Mouse (Mus musculus) G1E (cell line): ENCODE results near the gene Pik3r1.

ENCODE experiments used
- CTCF ChIP-seq: IDR thresholded peaks from 2 replicates; pipeline ENCODE4 v1.5.1; 2012; ENCODE audit warnings: low read depth, low read length, inconsistent platforms, mixed read lengths
- GATA1 ChIP-seq: IDR thresholded peaks from 2 replicates; pipeline ENCODE4 v1.6.1; 2012; ENCODE audit warnings: borderline replicate concordance, low read length, inconsistent platforms, mixed read lengths
- GATA2 ChIP-seq: IDR thresholded peaks from 2 replicates; pipeline ENCODE4 v1.6.1; 2012; ENCODE audit warnings: low read depth, low read length, inconsistent platforms, borderline replicate concordance
- POLR2AphosphoS5 ChIP-seq: IDR thresholded peaks from 2 replicates; pipeline ENCODE4 v1.6.1; 2012; ENCODE audit warnings: low read depth, low read length, inconsistent platforms; ENCODE audit not compliant: insufficient replicate concordance
- TAL1 ChIP-seq: conservative IDR thresholded peaks from 2 replicates; pipeline ENCODE4 v1.6.1; 2012; ENCODE audit warnings: low read depth, low read length, inconsistent platforms, mixed read lengths

DNA sequence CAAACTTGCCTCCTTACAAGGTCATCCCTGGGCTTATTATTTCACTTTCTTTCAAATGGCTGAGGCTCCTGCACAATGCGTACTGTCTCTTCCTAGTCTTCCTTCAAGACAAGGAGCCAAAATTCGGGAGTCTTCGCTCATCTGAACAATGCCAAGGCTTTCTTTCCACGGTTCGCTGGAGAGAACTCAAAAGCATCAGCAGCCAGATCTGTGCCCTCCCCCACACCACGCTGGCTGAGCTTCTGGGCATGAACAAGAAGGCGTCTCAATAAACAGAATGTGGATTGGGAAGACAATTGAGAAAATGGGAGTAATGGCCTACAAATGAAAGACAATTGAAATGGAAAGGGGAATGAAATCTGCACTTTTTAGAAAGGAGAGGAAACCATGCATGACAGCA is 136.5 kb downstream of the Pik3r1 start:
- no peak for TF ChIP-seq GATA1
- TF ChIP-seq CTCF = no peak
- TF ChIP-seq TAL1 = no peak
- TF ChIP-seq POLR2AphosphoS5 = no peak
- TF ChIP-seq GATA2 = no peak
